Mouse (Mus musculus): ENCODE data around the gene Pa2g4.
"Not testable (repeated sequence)": the region's sequence is repeated elsewhere in the genome, so short reads cannot be mapped to it uniquely, and the experiment has no call there.

DNA sequence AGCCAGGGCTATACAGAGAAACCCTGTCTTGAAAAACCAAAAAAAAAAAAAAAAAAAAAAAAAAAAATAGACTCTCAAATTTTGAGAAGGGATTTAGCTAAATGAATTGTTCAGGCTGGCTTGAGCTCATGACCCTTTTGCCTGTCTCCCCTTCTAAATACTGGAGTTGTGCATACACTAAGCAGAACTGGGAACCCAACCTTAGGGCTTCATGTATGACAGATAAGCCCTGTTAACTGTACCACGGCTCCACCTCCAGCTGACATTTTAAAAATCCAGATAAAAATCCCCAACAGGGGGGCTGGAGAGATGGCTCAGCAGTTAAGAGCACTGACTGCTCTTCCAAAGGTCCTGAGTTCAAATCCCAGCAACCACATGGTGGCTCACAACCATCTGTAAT lies 10.2 kb downstream of the Pa2g4 start:
- TF ChIP-seq POLR2A (IDR thresholded peaks at IDR 0.05; ENCODE audit: insufficient read depth, low read length); CTCF (IDR thresholded peaks at IDR 0.05; ENCODE audit: low read depth, low read length): not testable (repeated sequence)
